Mouse (Mus musculus): ENCODE data around the gene Antxrl. TPM values are rescaled to one million over a fixed set of nuclear protein-coding genes. Genes with fewer than 3 reads are reported as not detected.

Gene Antxrl
- not detected in 2 replicates for polyA plus RNA-seq (2015; fragmentation: Nextera tagmentation; extraction: Ambion mirVana)

GRCm38 (mm10) chr14:34052516-34052915, at the start of gene Antxrl:
TSS of gene Antxrl (plus strand) at chr14:34052707.
- WGBS, result 85% methylated on average over 6 of the region's 6 CpGs
- H3K27me3 ChIP-seq (ENCODE audit: insufficient read depth, low read length), result no peaks in the 10 kb centered on the region
- H3K9me3 ChIP-seq (ENCODE audit: low read length), result no peaks in the 10 kb centered on the region
- no peak within 1 kb of the TSS for H3K9ac ChIP-seq (replicated peaks; ENCODE audit: low read length)
- no peak within 1 kb of the TSS for H3K4me2 ChIP-seq (replicated peaks; ENCODE audit: low read depth, low read length)
- H3K4me1 ChIP-seq (ENCODE audit: insufficient read depth, low read length), result no peaks in the 10 kb centered on the region
- H3K36me3 ChIP-seq (ENCODE audit: insufficient read depth, low read length), result no peaks in the 10 kb centered on the region
- no peak within 1 kb of the TSS for H3K27ac ChIP-seq (ENCODE audit: low read length)
- H3K4me3 ChIP-seq (ENCODE audit: low read length), result no peak within 1 kb of the TSS
- ATAC-seq (ENCODE audit: low FRiP score, low TSS enrichment), result no peak

GRCm38 (mm10) chr14:34015063-34015462, 37.4 kb upstream of the Antxrl start, which contains the start of gene Gm30083:
TSS of gene Gm30083 (minus strand) at chr14:34015182.
- 81% methylated on average over 3 of the region's 3 CpGs for WGBS
- Histone ChIP-seq H3K9me3 (ENCODE audit: low read length) (no peaks in the 10 kb centered on the region), H3K27me3 (ENCODE audit: insufficient read depth, low read length) (no peaks in the 10 kb centered on the region), H3K4me1 (ENCODE audit: insufficient read depth, low read length) (no peaks in the 10 kb centered on the region), H3K9ac (replicated peaks; ENCODE audit: low read length) (no peak within 1 kb of the TSS), H3K4me2 (replicated peaks; ENCODE audit: low read depth, low read length) (no peak within 1 kb of the TSS), H3K27ac (ENCODE audit: low read length) (no peak within 1 kb of the TSS), H3K4me3 (ENCODE audit: low read length) (no peak within 1 kb of the TSS), H3K36me3 (ENCODE audit: insufficient read depth, low read length) (no peaks in the 10 kb centered on the region)
- no peak for ATAC-seq (ENCODE audit: low FRiP score, low TSS enrichment)

- Histone ChIP-seq H3K4me1 (ENCODE audit: insufficient read depth, low read length) (no peaks in the 10 kb centered on the region), H3K36me3 (ENCODE audit: insufficient read depth, low read length) (no peaks in the 10 kb centered on the region), H3K27me3 (ENCODE audit: insufficient read depth, low read length) (no peaks in the 10 kb centered on the region), H3K4me3 (ENCODE audit: low read length) (no peak within 1 kb of the TSS), H3K4me2 (replicated peaks; ENCODE audit: low read depth, low read length) (no peak within 1 kb of the TSS), H3K9ac (replicated peaks; ENCODE audit: low read length) (no peak within 1 kb of the TSS), H3K27ac (ENCODE audit: low read length) (no peak within 1 kb of the TSS), H3K9me3 (ENCODE audit: low read length) (no peaks in the 10 kb centered on the region)
- ATAC-seq (ENCODE audit: low FRiP score, low TSS enrichment), result no peak
- 95% methylated on average over 4 of the region's 4 CpGs for WGBS
These were observed 36.1 kb upstream of the Antxrl start, which contains the start of gene Gm5460 for GRCm38 (mm10) chr14:34016381-34016780. TSS of gene Gm5460 (plus strand) at chr14:34016758.

- H3K4me3 ChIP-seq (ENCODE audit: low read length), result no peak overlapping the region
- H3K9ac ChIP-seq (replicated peaks; ENCODE audit: low read length), result no peak overlapping the region
- no peaks in the 10 kb centered on the region for H3K4me1 ChIP-seq (ENCODE audit: insufficient read depth, low read length)
- no peak overlapping the region for H3K27ac ChIP-seq (ENCODE audit: low read length)
- ATAC-seq (ENCODE audit: low FRiP score, low TSS enrichment), result no peak
- no peaks in the 10 kb centered on the region for H3K9me3 ChIP-seq (ENCODE audit: low read length)
- no peaks in the 10 kb centered on the region for H3K36me3 ChIP-seq (ENCODE audit: insufficient read depth, low read length)
- 84% methylated on average over 2 of the region's 2 CpGs for WGBS
- no peak overlapping the region for H3K4me2 ChIP-seq (replicated peaks; ENCODE audit: low read depth, low read length)
- no peaks in the 10 kb centered on the region for H3K27me3 ChIP-seq (ENCODE audit: insufficient read depth, low read length)
These were observed 35.6 kb upstream of the Antxrl start for GRCm38 (mm10) chr14:34016938-34017337.

- H3K4me3 ChIP-seq (ENCODE audit: low read length), result no peak overlapping the region
- H3K27ac ChIP-seq (ENCODE audit: low read length), result no peak overlapping the region
- H3K4me1 ChIP-seq (ENCODE audit: insufficient read depth, low read length), result no peaks in the 10 kb centered on the region
- H3K4me2 ChIP-seq (replicated peaks; ENCODE audit: low read depth, low read length), result no peak overlapping the region
- no peak for ATAC-seq (ENCODE audit: low FRiP score, low TSS enrichment)
- WGBS, result 75% methylated on average over 2 of the region's 2 CpGs
- no peaks in the 10 kb centered on the region for H3K27me3 ChIP-seq (ENCODE audit: insufficient read depth, low read length)
- H3K36me3 ChIP-seq (ENCODE audit: insufficient read depth, low read length), result no peaks in the 10 kb centered on the region
- H3K9ac ChIP-seq (replicated peaks; ENCODE audit: low read length), result no peak overlapping the region
- 0 out of 2 replicates have a peak, but pooled peaks cover 2% of the 10 kb centered on the region for H3K9me3 ChIP-seq (ENCODE audit: low read length)
These were observed 25.8 kb upstream of the Antxrl start for GRCm38 (mm10) chr14:34026710-34027109.

- 82% methylated on average over 8 of the region's 8 CpGs for WGBS
These were observed 18.5 kb upstream of the Antxrl start for GRCm38 (mm10) chr14:34033841-34034610.

GRCm38 (mm10) chr14:34041241-34041640, 11.3 kb upstream of the Antxrl start:
- 87% methylated on average over 4 of the region's 4 CpGs for WGBS
- no peaks in the 10 kb centered on the region for H3K36me3 ChIP-seq (ENCODE audit: insufficient read depth, low read length)
- ATAC-seq (ENCODE audit: low FRiP score, low TSS enrichment), result no peak

More at GRCm38 (mm10) chr14:34033841-34034610, 18.5 kb upstream of the Antxrl start:
- Histone ChIP-seq H3K27me3 (ENCODE audit: insufficient read depth, low read length) (no peaks in the 10 kb centered on the region), H3K36me3 (ENCODE audit: insufficient read depth, low read length) (no peaks in the 10 kb centered on the region), H3K4me3 (ENCODE audit: low read length) (no peak overlapping the region), H3K9me3 (ENCODE audit: low read length) (no peaks in the 10 kb centered on the region), H3K9ac (replicated peaks; ENCODE audit: low read length) (no peak overlapping the region), H3K4me1 (ENCODE audit: insufficient read depth, low read length) (no peaks in the 10 kb centered on the region), H3K4me2 (replicated peaks; ENCODE audit: low read depth, low read length) (no peak overlapping the region), H3K27ac (ENCODE audit: low read length) (no peak overlapping the region)
- no peak for ATAC-seq (ENCODE audit: low FRiP score, low TSS enrichment)

GRCm38 (mm10) chr14:34043341-34043740, 9.2 kb upstream of the Antxrl start:
- H3K9me3 ChIP-seq (ENCODE audit: low read length), result no peaks in the 10 kb centered on the region
- WGBS, result 62% methylated on average over 3 of the region's 3 CpGs
- no peak overlapping the region for H3K27ac ChIP-seq (ENCODE audit: low read length)
- no peaks in the 10 kb centered on the region for H3K4me1 ChIP-seq (ENCODE audit: insufficient read depth, low read length)
- no peaks in the 10 kb centered on the region for H3K27me3 ChIP-seq (ENCODE audit: insufficient read depth, low read length)
- no peak for ATAC-seq (ENCODE audit: low FRiP score, low TSS enrichment)
- H3K36me3 ChIP-seq (ENCODE audit: insufficient read depth, low read length), result no peaks in the 10 kb centered on the region
- no peak overlapping the region for H3K4me3 ChIP-seq (ENCODE audit: low read length)
- no peak overlapping the region for H3K4me2 ChIP-seq (replicated peaks; ENCODE audit: low read depth, low read length)
- H3K9ac ChIP-seq (replicated peaks; ENCODE audit: low read length), result no peak overlapping the region

More at GRCm38 (mm10) chr14:34041241-34041640, 11.3 kb upstream of the Antxrl start:
- no peaks in the 10 kb centered on the region for H3K9me3 ChIP-seq (ENCODE audit: low read length)
- no peak overlapping the region for H3K27ac ChIP-seq (ENCODE audit: low read length)
- H3K4me3 ChIP-seq (ENCODE audit: low read length), result no peak overlapping the region
- no peaks in the 10 kb centered on the region for H3K4me1 ChIP-seq (ENCODE audit: insufficient read depth, low read length)
- H3K4me2 ChIP-seq (replicated peaks; ENCODE audit: low read depth, low read length), result no peak overlapping the region
- no peak overlapping the region for H3K9ac ChIP-seq (replicated peaks; ENCODE audit: low read length)
- no peaks in the 10 kb centered on the region for H3K27me3 ChIP-seq (ENCODE audit: insufficient read depth, low read length)

- no peaks in the 10 kb centered on the region for H3K36me3 ChIP-seq (ENCODE audit: insufficient read depth, low read length)
- ATAC-seq (ENCODE audit: low FRiP score, low TSS enrichment), result no peak
These were observed 2.3 kb upstream of the Antxrl start for GRCm38 (mm10) chr14:34050101-34050779.

GRCm38 (mm10) chr14:34071665-34072064, 19.2 kb downstream of the Antxrl start:
- no peak overlapping the region for H3K9ac ChIP-seq (replicated peaks; ENCODE audit: low read length)
- no peaks in the 10 kb centered on the region for H3K4me1 ChIP-seq (ENCODE audit: insufficient read depth, low read length)
- no peak overlapping the region for H3K27ac ChIP-seq (ENCODE audit: low read length)
- no peak overlapping the region for H3K4me3 ChIP-seq (ENCODE audit: low read length)
- no peaks in the 10 kb centered on the region for H3K27me3 ChIP-seq (ENCODE audit: insufficient read depth, low read length)
- WGBS, result 68% methylated on average over 6 of the region's 6 CpGs
- no peak for ATAC-seq (ENCODE audit: low FRiP score, low TSS enrichment)
- H3K9me3 ChIP-seq (ENCODE audit: low read length), result no peaks in the 10 kb centered on the region
- no peaks in the 10 kb centered on the region for H3K36me3 ChIP-seq (ENCODE audit: insufficient read depth, low read length)
- no peak overlapping the region for H3K4me2 ChIP-seq (replicated peaks; ENCODE audit: low read depth, low read length)

More at GRCm38 (mm10) chr14:34050101-34050779, 2.3 kb upstream of the Antxrl start:
- Histone ChIP-seq H3K27ac (ENCODE audit: low read length) (no peak overlapping the region), H3K4me3 (ENCODE audit: low read length) (no peak overlapping the region), H3K9me3 (ENCODE audit: low read length) (no peaks in the 10 kb centered on the region), H3K4me2 (replicated peaks; ENCODE audit: low read depth, low read length) (no peak overlapping the region), H3K9ac (replicated peaks; ENCODE audit: low read length) (no peak overlapping the region), H3K27me3 (ENCODE audit: insufficient read depth, low read length) (no peaks in the 10 kb centered on the region), H3K4me1 (ENCODE audit: insufficient read depth, low read length) (no peaks in the 10 kb centered on the region)
- WGBS, result 63% methylated on average over 5 of the region's 5 CpGs

Data from kidney, embryonic 16.5 days (tissue).